Mouse (Mus musculus): ENCODE measurements around the gene Gm6377.

DNA sequence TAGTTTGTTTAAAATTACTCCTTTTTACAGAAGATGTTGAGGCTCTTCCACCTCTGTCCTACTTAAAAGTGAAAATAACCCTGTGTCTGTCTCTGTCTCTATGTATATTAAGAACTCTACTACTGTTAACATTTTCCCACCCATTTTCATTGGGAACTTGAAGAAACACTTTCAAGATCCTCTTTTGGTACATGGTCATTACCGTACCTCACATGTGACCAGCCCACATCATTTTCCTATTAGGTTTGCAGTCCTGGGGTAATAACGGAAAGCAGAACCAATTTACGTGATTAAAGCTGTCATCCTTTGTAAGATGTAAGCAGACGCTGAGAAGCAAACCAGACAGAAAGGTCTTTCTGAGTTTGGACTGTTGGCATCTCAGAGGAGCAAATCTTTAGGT is at the start of gene Gm6377:
- no peak for TF ChIP-seq CTCF (IDR thresholded peaks at IDR 0.05; ENCODE audit: low read depth)
- TF ChIP-seq EP300 (IDR thresholded peaks at IDR 0.05; ENCODE audit: low read depth) = no peak
